Mouse (Mus musculus): ENCODE data around the gene Afdn.

- TF ChIP-seq CTCF (IDR thresholded peaks at IDR 0.05; ENCODE audit: control insufficient read depth, insufficient read depth, insufficient replicate concordance, low read depth, low read length) (no peak), POLR2A (IDR thresholded peaks at IDR 0.05; ENCODE audit: control insufficient read depth, low read depth, low read length) (no peak)
These were observed 45.7 kb downstream of the Afdn start for GRCm38 (mm10) chr17:13806016-13806415.
